Mouse (Mus musculus) spleen, adult 2 months (tissue): Measurements from ENCODE around the gene Rab31.

Experiments used
- CTCF ChIP-seq: fragments of 200-500 bp; IDR thresholded peaks from 2 replicates; pipeline ENCODE4 v1.5.1; 2011; ENCODE audit warnings: mild to moderate bottlenecking, inconsistent platforms; ENCODE audit not compliant: insufficient read depth, insufficient read length, insufficient replicate concordance; ENCODE audit errors: extremely low read depth
- POLR2A ChIP-seq: fragments of 200-500 bp; IDR thresholded peaks from 2 replicates; pipeline ENCODE4 v1.6.1; 2011; ENCODE audit warnings: low read depth, low read length, inconsistent platforms

GRCm38 (mm10) chr17:65612391-65613141 lies 160.0 kb downstream of the Rab31 start:
- TF ChIP-seq CTCF, result no peak
- no peak for TF ChIP-seq POLR2A
